Mouse (Mus musculus): Measurements from ENCODE around the gene Olr1.

Olr1 gene

GRCm38 (mm10) chr6:129507024-129507423, at the start of gene Olr1:
TSS of gene Olr1 (minus strand) at chr6:129507165.
- no peak for DNase-seq

- no peak for DNase-seq
Measured at GRCm38 (mm10) chr6:129548009-129548408, 41.0 kb upstream of the Olr1 start.

GRCm38 (mm10) chr6:129547277-129547676, 40.3 kb upstream of the Olr1 start:
- DNase-seq, result no peak

- DNase-seq, result peak in 1 of 2 experiments; percentile 59
Measured at GRCm38 (mm10) chr6:129543709-129544606, 37.0 kb upstream of the Olr1 start.

GRCm38 (mm10) chr6:129542540-129542939, 35.6 kb upstream of the Olr1 start:
- no peak for DNase-seq

GRCm38 (mm10) chr6:129541931-129542330, 35.0 kb upstream of the Olr1 start:
- DNase-seq, result no peak

- DNase-seq, result no peak
Measured at GRCm38 (mm10) chr6:129538555-129538954, 31.6 kb upstream of the Olr1 start.

GRCm38 (mm10) chr6:129535723-129536122, 28.8 kb upstream of the Olr1 start:
- no peak for DNase-seq

GRCm38 (mm10) chr6:129534627-129535190, 27.7 kb upstream of the Olr1 start:
- DNase-seq, result no peak

- no peak for DNase-seq
Measured at GRCm38 (mm10) chr6:129534057-129534456, 27.1 kb upstream of the Olr1 start.

- peak; percentile 36 to 69 for DNase-seq
Measured at GRCm38 (mm10) chr6:129532942-129533860, 26.2 kb upstream of the Olr1 start, which contains the start of gene Gabarapl1. TSS of gene Gabarapl1 (plus strand) at chr6:129533160.

GRCm38 (mm10) chr6:129532556-129532941, 25.6 kb upstream of the Olr1 start:
- no peak for DNase-seq

GRCm38 (mm10) chr6:129530261-129530660, 23.3 kb upstream of the Olr1 start:
- DNase-seq, result no peak

- DNase-seq, result no peak
Measured at GRCm38 (mm10) chr6:129529605-129530004, 22.6 kb upstream of the Olr1 start.

- DNase-seq, result no peak
Measured at GRCm38 (mm10) chr6:129527416-129527815, 20.5 kb upstream of the Olr1 start.

- no peak for DNase-seq
Measured at GRCm38 (mm10) chr6:129526069-129526468, 19.1 kb upstream of the Olr1 start.

- no peak for DNase-seq
Measured at GRCm38 (mm10) chr6:129517752-129518408, 10.9 kb upstream of the Olr1 start.

GRCm38 (mm10) chr6:129516388-129516787, 9.4 kb upstream of the Olr1 start:
- no peak for DNase-seq

- no peak for DNase-seq
Measured at GRCm38 (mm10) chr6:129515068-129515467, 8.1 kb upstream of the Olr1 start.

- DNase-seq, result no peak
Measured at GRCm38 (mm10) chr6:129514376-129514775, 7.4 kb upstream of the Olr1 start.

GRCm38 (mm10) chr6:129513409-129513808, 6.4 kb upstream of the Olr1 start:
- no peak for DNase-seq

- DNase-seq, result no peak
Measured at GRCm38 (mm10) chr6:129512868-129513267, 5.9 kb upstream of the Olr1 start.

- DNase-seq, result no peak
Measured at GRCm38 (mm10) chr6:129512367-129512766, 5.4 kb upstream of the Olr1 start, which contains the start of gene Tmem52b. TSS of gene Tmem52b (plus strand) at chr6:129512555.
